Mouse (Mus musculus): ENCODE measurements around the gene Ckmt1.
A peak's percentile ranks its signal among the peaks of the same experiment; 100 is the strongest.
"Not testable (repeated sequence)": the region's sequence is repeated elsewhere in the genome, so short reads cannot be mapped to it uniquely, and the experiment has no call there.

Gene Ckmt1

GRCm38 (mm10) chr2:121357494-121357893, at the start of gene Ckmt1:
TSS of gene Ckmt1 (plus strand) at chr2:121357714.
- no peak for DNase-seq (ENCODE audit: low spot score in 2 of 2)

- DNase-seq (ENCODE audit: low spot score in 2 of 2), result no peak
These were observed 48.5 kb upstream of the Ckmt1 start for GRCm38 (mm10) chr2:121308997-121309416.

DNA sequence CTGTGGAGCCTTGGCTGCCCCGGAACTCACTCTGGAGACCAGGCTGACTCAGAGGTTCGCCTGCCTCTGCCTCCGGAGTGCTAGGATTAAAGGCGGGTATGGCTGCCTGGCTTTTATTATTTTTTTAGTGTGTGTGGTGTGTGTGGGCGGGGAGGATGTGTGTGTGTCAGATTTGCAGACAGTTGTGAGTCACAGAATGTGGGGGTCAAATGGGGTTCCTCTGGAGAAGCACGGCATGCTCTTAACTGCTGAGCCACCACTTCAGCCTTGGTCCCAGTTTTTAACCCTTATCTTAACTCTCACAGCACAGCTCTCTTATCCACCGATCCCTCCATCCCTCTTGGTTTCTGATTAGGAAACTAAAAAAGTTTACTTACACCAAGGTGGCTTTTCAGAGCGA, 41.2 kb upstream of the Ckmt1 start:
- DNase-seq (ENCODE audit: low spot score in 2 of 2), result no peak

GRCm38 (mm10) chr2:121323041-121323440, 34.5 kb upstream of the Ckmt1 start:
- DNase-seq (ENCODE audit: low spot score in 2 of 2), result no peak

GRCm38 (mm10) chr2:121323693-121324470, 33.6 kb upstream of the Ckmt1 start:
- no peak for DNase-seq (ENCODE audit: low spot score in 2 of 2)

DNA sequence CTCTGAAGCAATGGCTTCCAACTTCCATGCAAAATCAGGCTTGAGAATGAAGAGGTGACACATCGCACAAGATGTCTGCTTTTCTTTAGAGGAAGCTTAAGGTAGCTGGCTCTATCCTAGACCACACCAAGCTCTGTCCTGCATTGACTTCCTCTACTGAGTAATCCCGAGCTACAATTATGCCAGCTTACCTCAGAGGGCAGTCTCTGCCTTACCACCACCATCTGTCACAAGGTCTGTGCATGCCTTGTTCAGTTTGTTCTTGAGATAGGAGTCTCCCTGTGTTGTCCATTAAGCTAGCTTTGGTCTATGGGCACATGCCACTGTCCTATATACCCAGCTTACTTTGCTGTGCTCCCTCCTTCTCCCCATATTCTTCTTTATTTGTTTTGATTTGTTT, 28.0 kb upstream of the Ckmt1 start:
- no peak for DNase-seq (ENCODE audit: low spot score in 2 of 2)

GRCm38 (mm10) chr2:121339057-121339456, 18.5 kb upstream of the Ckmt1 start:
- DNase-seq (ENCODE audit: low spot score in 2 of 2), result no peak

DNA sequence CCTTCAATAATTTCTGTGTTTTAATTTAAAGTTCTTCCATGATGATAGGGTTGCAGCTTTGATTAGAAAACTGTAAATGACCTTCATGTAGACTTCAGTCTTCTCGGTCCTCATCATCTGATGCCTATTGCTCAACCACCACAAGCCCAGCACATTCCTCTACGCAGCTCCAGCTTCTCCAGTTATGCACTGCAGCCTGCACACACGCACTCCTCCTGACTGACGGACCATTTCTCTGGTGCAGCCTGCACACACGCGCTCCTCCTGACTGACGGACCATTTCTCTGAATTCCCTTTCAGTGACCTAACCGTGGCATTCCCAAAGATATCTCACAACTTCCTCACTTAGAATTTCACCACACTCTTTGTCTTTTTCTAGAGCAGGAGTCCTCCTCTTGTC, 4.4 kb upstream of the Ckmt1 start:
- no peak for DNase-seq (ENCODE audit: low spot score in 2 of 2)

- peak in 1 of 2 experiments; percentile 26 for DNase-seq (ENCODE audit: low spot score in 2 of 2)
These were observed 3.1 kb upstream of the Ckmt1 start for GRCm38 (mm10) chr2:121354378-121354777.

DNA sequence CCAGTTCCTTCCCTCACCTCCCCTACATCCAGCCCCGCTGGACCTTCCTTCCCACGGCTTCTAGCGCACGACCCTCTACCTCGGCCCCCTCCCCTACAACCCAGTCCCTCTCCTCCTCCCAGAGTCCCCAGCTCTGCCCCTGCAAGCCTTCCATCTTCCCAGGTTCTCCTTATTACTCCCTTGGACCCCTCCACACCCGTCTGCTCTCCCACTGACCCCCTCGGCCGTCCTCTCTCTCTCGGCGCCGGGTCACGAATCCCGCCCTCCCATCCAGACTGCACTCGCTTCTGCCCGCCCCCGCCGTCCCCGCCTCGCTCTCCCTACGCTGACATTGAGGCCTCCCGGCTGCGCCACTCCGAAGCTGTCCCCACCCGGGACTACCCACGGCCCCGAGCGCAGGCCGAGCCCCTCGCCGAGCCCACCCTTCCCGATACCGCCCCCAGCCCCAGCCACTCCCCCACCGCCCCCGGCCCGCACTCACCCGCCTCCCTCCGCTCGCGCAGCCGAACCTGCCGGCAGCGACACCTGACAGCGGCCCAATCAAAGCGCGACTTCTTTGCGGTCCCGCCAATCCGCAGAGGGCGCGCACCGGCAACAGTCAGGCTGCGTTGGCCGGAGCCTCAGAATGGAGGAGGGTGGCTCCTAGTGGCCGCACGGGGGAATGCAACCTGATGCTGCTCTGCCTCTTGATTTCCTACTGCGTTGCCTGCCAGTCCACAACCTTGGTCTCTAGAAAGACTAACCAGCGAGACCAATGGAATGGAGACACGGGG, 2.5 kb upstream of the Ckmt1 start, which contains the start of gene Ppip5k1:
Gene Ppip5k1 (minus strand): TSS at position 577 of the 773 bp plus-strand sequence.
- peak; percentile 99 for DNase-seq (ENCODE audit: low spot score in 2 of 2)

DNA sequence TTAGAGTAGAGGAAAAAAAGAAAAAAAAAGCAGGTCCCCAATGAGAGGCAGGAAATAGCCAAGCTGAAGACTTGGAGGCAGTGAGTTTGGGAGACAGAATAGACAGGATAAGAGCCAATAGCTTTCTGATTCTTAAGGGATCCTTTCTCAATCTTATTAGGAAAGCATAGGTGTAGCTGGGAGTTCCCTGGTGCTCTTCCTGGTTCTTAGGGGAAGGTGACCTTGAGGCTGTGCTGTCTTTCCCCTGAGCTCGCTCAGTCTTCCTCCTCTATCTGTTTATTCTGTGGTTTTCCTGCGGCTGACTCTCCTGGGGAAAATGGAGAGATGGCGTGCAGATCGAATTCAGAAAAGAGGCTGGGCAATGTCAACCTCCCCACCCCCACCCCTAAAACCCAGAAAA, 447 bp downstream of the Ckmt1 start:
- DNase-seq (ENCODE audit: low spot score in 2 of 2), result no peak

DNA sequence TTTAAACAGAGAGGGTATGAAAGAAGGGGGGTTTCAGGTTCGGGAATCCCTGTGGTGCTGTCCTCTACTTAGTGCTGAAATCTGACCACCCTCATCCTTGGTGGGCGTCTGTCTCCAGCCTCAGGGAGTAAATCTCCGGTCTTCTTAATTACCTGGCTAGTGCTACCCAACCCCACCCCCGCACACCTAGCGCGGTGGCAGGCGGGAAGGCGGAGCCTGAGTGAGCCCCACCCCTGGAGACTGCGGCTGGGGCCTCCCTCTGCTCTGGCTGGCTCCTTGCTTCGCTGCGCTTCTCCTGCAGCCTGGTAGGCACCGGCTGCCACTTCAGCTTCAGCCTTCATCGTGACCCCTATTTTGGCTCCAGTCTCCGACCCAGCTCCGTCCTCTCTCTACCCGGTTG, 867 bp downstream of the Ckmt1 start:
- DNase-seq (ENCODE audit: low spot score in 2 of 2), result peak; percentile 85 to 90

- no peak for DNase-seq (ENCODE audit: low spot score in 2 of 2)
These were observed 1.9 kb downstream of the Ckmt1 start for GRCm38 (mm10) chr2:121359461-121359860.

GRCm38 (mm10) chr2:121363656-121364055, 6.1 kb downstream of the Ckmt1 start:
- DNase-seq (ENCODE audit: low spot score in 2 of 2), result no peak

DNA sequence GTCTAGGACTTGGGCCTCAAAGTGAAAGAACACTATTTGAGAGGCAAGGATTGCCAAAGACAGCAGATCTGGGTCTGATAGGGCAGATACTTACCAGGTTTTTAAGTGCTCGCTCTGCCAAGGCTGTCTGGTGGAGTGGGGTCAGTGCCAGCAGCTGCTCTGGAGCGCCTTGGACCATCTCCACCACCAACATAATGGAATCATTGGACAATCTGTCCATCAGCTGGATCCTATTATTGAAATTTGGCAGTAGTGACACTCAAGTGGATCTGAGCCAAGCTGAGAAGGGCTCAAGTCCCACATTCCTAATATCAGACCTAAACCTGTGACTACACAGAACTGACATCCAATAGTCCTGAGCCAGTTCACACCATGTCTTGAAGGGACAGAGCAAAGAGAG, 11.3 kb downstream of the Ckmt1 start:
- no peak for DNase-seq (ENCODE audit: low spot score in 2 of 2)

- no peak for DNase-seq (ENCODE audit: low spot score in 2 of 2)
These were observed 13.4 kb downstream of the Ckmt1 start for GRCm38 (mm10) chr2:121370921-121371320.

DNA sequence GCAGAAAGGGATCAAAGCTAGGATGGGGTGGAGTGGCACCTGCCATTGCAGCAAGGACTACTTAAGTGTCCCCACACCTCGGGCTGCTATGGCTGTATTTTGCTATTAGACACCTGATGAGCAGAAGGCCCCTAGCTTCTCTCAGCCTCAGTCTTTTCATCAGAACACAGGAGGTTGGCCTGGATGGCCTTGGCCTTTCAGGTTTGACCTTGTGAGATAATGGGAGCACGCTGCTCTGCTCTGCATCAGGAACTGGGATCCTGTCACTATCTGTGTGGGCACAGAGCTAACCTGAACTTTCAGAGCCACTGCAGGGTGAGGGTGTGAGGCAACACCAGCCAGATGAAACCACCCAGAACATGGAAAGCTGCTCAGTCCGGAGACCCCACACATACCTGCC, 14.8 kb downstream of the Ckmt1 start:
- DNase-seq (ENCODE audit: low spot score in 2 of 2), result no peak

GRCm38 (mm10) chr2:121374766-121375165, 17.3 kb downstream of the Ckmt1 start:
- no peak for DNase-seq (ENCODE audit: low spot score in 2 of 2)

DNA sequence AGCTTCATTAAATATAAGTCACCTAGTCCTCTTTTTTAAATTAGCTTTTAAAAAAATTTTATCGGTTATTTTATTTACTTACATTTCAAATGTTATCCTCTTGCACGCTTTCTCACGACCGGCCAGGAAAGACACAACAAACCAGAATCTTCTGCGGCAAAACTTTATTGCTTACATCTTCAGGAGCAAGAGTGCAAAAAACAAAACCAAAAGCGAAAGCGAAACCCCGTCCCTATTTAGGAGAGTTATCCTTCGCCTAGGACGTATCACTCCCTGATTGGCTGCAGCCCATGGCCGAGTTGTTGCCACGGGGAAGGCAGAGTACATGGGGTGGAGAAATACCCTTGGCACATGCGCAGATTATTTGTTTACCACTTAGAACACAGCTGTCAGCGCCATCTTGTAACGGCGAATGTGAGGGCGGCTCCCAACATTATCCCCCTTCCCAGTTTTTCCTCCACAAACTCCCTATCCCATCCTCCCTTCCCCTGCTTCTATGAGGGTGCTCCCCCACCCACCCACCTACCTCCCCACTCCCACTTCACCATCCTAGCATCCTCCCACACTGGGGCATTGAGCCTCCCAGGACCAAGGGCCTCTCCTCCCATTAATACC, 29.6 kb downstream of the Ckmt1 start, which contains the start of gene Strc:
Gene Strc (minus strand): TSS at position 208 of the 615 bp plus-strand sequence.
- not testable (repeated sequence) for DNase-seq (ENCODE audit: low spot score in 2 of 2)

DNA sequence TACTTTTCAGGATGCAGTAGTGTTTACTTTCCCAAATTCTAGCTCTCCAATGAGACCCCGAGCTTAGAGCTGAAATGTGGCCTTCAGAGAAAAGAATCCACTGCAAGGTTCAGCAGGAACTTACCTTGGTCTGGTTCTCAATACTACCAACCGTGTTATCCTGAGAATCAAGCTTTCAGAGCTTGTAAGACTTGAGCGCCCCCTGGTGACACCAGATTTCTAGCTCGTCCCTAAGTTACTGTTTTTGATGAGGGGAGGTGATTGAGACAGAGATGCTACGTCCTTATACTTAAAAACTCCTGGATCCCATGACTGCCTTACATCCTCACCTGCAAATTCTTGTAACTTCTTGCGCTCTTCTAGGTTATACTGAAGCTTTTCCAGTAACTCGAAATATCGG, 39.1 kb downstream of the Ckmt1 start:
- peak; percentile 93 for DNase-seq (ENCODE audit: low spot score in 2 of 2)

- no peak for DNase-seq (ENCODE audit: low spot score in 2 of 2)
These were observed 45.8 kb downstream of the Ckmt1 start for GRCm38 (mm10) chr2:121403296-121403695.

GRCm38 (mm10) chr2:121408160-121408559, 50.6 kb downstream of the Ckmt1 start:
- DNase-seq (ENCODE audit: low spot score in 2 of 2), result peak in 1 of 2 experiments; percentile 20
